Mouse (Mus musculus): ENCODE data around the gene Ampd1.

The Ampd1 gene

GRCm38 (mm10) chr3:103148941-103149340, 75.1 kb downstream of the Ampd1 start:
- DNase-seq (ENCODE audit: low spot score), result no peak
